Mouse (Mus musculus) ES-Bruce4 (cell line): ENCODE results near the gene Slc25a11. TPM values are rescaled to one million over a fixed set of nuclear protein-coding genes. Genes with fewer than 3 reads are reported as not detected.
A peak's percentile ranks its signal among the peaks of the same experiment; 100 is the strongest.

Source experiments
- H3K27ac ChIP-seq: 2 replicates; pipeline ENCODE4 v1.5.1; 2012; ENCODE audit warnings: low read length, inconsistent platforms; ENCODE audit not compliant: insufficient read depth
- H3K27me3 ChIP-seq: 2 replicates; pipeline ENCODE4 v1.6.1; 2012; ENCODE audit warnings: mild to moderate bottlenecking, low read length, inconsistent platforms; ENCODE audit not compliant: control insufficient read depth, poor library complexity, insufficient read depth, severe bottlenecking
- H3K36me3 ChIP-seq: 2 replicates; pipeline ENCODE4 v1.6.1; 2012; ENCODE audit warnings: inconsistent platforms, mild to moderate bottlenecking, low read length, moderate library complexity; ENCODE audit not compliant: control insufficient read depth, poor library complexity, insufficient read depth, severe bottlenecking
- H3K4me1 ChIP-seq: one replicate; pipeline ENCODE4 v1.8.1; 2011; ENCODE audit warnings: low read length; ENCODE audit not compliant: control insufficient read depth, insufficient read depth
- H3K4me3 ChIP-seq: 2 replicates; pipeline ENCODE4 v1.5.1; 2011; ENCODE audit warnings: low read depth, mild to moderate bottlenecking, low read length
- H3K9ac ChIP-seq: 2 replicates; pipeline ENCODE4 v1.6.1; 2012; ENCODE audit warnings: low read depth, mild to moderate bottlenecking, inconsistent platforms; ENCODE audit not compliant: poor library complexity, severe bottlenecking
- H3K9me3 ChIP-seq: replicated peaks from 2 replicates; pipeline ENCODE4 v1.6.1; 2012; ENCODE audit warnings: mild to moderate bottlenecking, low read length, inconsistent platforms; ENCODE audit not compliant: control insufficient read depth, poor library complexity, insufficient read depth, severe bottlenecking
- CTCF ChIP-seq: IDR thresholded peaks from one replicate; pipeline ENCODE4 v1.8.1; 2011; ENCODE audit warnings: low read depth, low read length
- EP300 ChIP-seq: IDR thresholded peaks from 2 replicates; pipeline ENCODE4 v1.6.1; 2011; ENCODE audit warnings: low read depth, low read length; ENCODE audit not compliant: insufficient read depth
- POLR2A ChIP-seq: IDR thresholded peaks from one replicate; pipeline ENCODE4 v1.8.1; 2011; ENCODE audit warnings: low read length; ENCODE audit not compliant: insufficient read depth
- polyA plus RNA-seq: library from polyadenylated mRNA; stranded (reverse); fragments of >200 nt; gene quantifications from 2 replicates; pipeline ENCODE4 v1.2.4, GENCODE M21; 2011; ENCODE audit warnings: low read depth; ENCODE audit not compliant: missing spikeins, insufficient read depth, insufficient read length

Slc25a11 gene
- polyA plus RNA-seq, 1 experiment: 45.0 TPM

GRCm38 (mm10) chr11:70664741-70665140 is 17.5 kb upstream of the Slc25a11 start:
- Histone ChIP-seq H3K9ac (no peak overlapping the region), H3K9me3 (no peaks in the 10 kb centered on the region), H3K27ac (no peak overlapping the region), H3K4me3 (no peak overlapping the region), H3K27me3 (no peaks in the 10 kb centered on the region), H3K36me3 (peaks cover 45% of the 10 kb centered on the region), H3K4me1 (no peaks in the 10 kb centered on the region)
- peak; percentile 22 for TF ChIP-seq CTCF
- no peak for TF ChIP-seq POLR2A
- TF ChIP-seq EP300: no peak

GRCm38 (mm10) chr11:70663957-70664356 is 16.7 kb upstream of the Slc25a11 start:
- Histone ChIP-seq H3K36me3 (peaks cover 45% of the 10 kb centered on the region), H3K9me3 (no peaks in the 10 kb centered on the region), H3K4me3 (no peak overlapping the region), H3K27ac (no peak overlapping the region), H3K4me1 (no peaks in the 10 kb centered on the region), H3K9ac (no peak overlapping the region), H3K27me3 (no peaks in the 10 kb centered on the region)
- TF ChIP-seq CTCF (no peak), EP300 (no peak), POLR2A (no peak)

GRCm38 (mm10) chr11:70663101-70663500 is 15.8 kb upstream of the Slc25a11 start:
- no peaks in the 10 kb centered on the region for H3K4me1 ChIP-seq

GRCm38 (mm10) chr11:70660571-70660970 is 13.3 kb upstream of the Slc25a11 start:
- no peak for TF ChIP-seq POLR2A
- no peak overlapping the region for H3K9ac ChIP-seq
- no peaks in the 10 kb centered on the region for H3K27me3 ChIP-seq
- H3K4me3 ChIP-seq: no peak overlapping the region
- no peaks in the 10 kb centered on the region for H3K4me1 ChIP-seq
- no peaks in the 10 kb centered on the region for H3K9me3 ChIP-seq
- H3K36me3 ChIP-seq: peaks cover 35% of the 10 kb centered on the region
- no peak overlapping the region for H3K27ac ChIP-seq

More at GRCm38 (mm10) chr11:70663101-70663500, 15.8 kb upstream of the Slc25a11 start:
- H3K4me3 ChIP-seq: no peak overlapping the region
- no peak overlapping the region for H3K9ac ChIP-seq
- no peak for TF ChIP-seq EP300
- no peak for TF ChIP-seq CTCF
- TF ChIP-seq POLR2A: no peak
- H3K27me3 ChIP-seq: no peaks in the 10 kb centered on the region
- H3K9me3 ChIP-seq: no peaks in the 10 kb centered on the region
- H3K36me3 ChIP-seq: peaks cover 45% of the 10 kb centered on the region
- no peak overlapping the region for H3K27ac ChIP-seq

GRCm38 (mm10) chr11:70658942-70659341 is 11.7 kb upstream of the Slc25a11 start:
- no peaks in the 10 kb centered on the region for H3K27me3 ChIP-seq
- H3K9ac ChIP-seq: 0 out of 2 replicates have a peak overlapping the region, but pooled peaks have one; percentile 3
- H3K4me1 ChIP-seq: no peaks in the 10 kb centered on the region
- TF ChIP-seq EP300: no peak
- TF ChIP-seq CTCF: no peak
- TF ChIP-seq POLR2A: no peak
- no peaks in the 10 kb centered on the region for H3K9me3 ChIP-seq
- no peak overlapping the region for H3K27ac ChIP-seq
- no peak overlapping the region for H3K4me3 ChIP-seq
- peaks cover 20% of the 10 kb centered on the region for H3K36me3 ChIP-seq

- Histone ChIP-seq H3K27me3 (no peaks in the 10 kb centered on the region), H3K27ac (no peak overlapping the region), H3K36me3 (peaks cover 16% of the 10 kb centered on the region), H3K9me3 (no peaks in the 10 kb centered on the region), H3K4me3 (no peak overlapping the region), H3K4me1 (no peaks in the 10 kb centered on the region), H3K9ac (0 out of 2 replicates have a peak overlapping the region, but pooled peaks have one; percentile 3)
- TF ChIP-seq CTCF: no peak
- no peak for TF ChIP-seq POLR2A
- no peak for TF ChIP-seq EP300
These were observed 11.2 kb upstream of the Slc25a11 start for GRCm38 (mm10) chr11:70658521-70658920.
